Mouse (Mus musculus) stomach, embryonic 16.5 days (tissue): ENCODE measurements around the gene Cars2. TPM values are rescaled to one million over a fixed set of nuclear protein-coding genes. Genes with fewer than 3 reads are reported as not detected.
"Not testable (repeated sequence)": the region's sequence is repeated elsewhere in the genome, so short reads cannot be mapped to it uniquely, and the experiment has no call there.

ENCODE experiments used
- ATAC-seq: fragments of 200-750 bp; cut with Nextera tagmentation; 2 replicates; pipeline ENCODE4 v1.8.0; 2017; ENCODE audit warnings: moderate number of reproducible peaks, moderate TSS enrichment; ENCODE audit not compliant: insufficient read depth, low FRiP score
- H3K27ac ChIP-seq: fragments of 300-500 bp; sonication (generic); 2 replicates; pipeline ENCODE4 v1.5.1; 2014; ENCODE audit warnings: low read length
- H3K27me3 ChIP-seq: fragments of 300-500 bp; sonication (generic); 2 replicates; pipeline ENCODE4 v1.6.1; 2014; ENCODE audit warnings: low read length, control low read depth, mixed read lengths; ENCODE audit not compliant: control insufficient read depth, insufficient read depth
- H3K36me3 ChIP-seq: fragments of 300-500 bp; sonication (generic); 2 replicates; pipeline ENCODE4 v1.6.1; 2014; ENCODE audit warnings: low read length; ENCODE audit not compliant: control insufficient read depth, insufficient read depth
- H3K4me1 ChIP-seq: fragments of 300-500 bp; sonication (generic); 2 replicates; pipeline ENCODE4 v1.6.1; 2014; ENCODE audit warnings: low read length, control low read depth, mixed read lengths; ENCODE audit not compliant: control insufficient read depth, insufficient read depth
- H3K4me2 ChIP-seq: fragments of 300-500 bp; sonication (generic); 2 replicates; pipeline ENCODE4 v1.6.1; 2014; ENCODE audit warnings: low read depth, low read length, mixed read lengths
- H3K4me3 ChIP-seq: fragments of 300-500 bp; sonication (generic); replicated peaks from 2 replicates; pipeline ENCODE4 v1.5.1; 2014; ENCODE audit warnings: mild to moderate bottlenecking, low read length
- H3K9ac ChIP-seq: fragments of 300-500 bp; sonication (generic); 2 replicates; pipeline ENCODE4 v1.6.1; 2014; ENCODE audit warnings: low read length
- H3K9me3 ChIP-seq: fragments of 300-500 bp; sonication (generic); replicated peaks from 2 replicates; pipeline ENCODE4 v1.6.1; 2016; ENCODE audit warnings: low read length, control low read depth; ENCODE audit not compliant: control insufficient read depth
- WGBS: fragments of 180-500 bp; shearing (Covaris S2); extraction: QIAGEN DNeasy Blood & Tissue Kit; methylation state at CpG from one replicate; pipeline ENCODE4 v1.1.7; 2014; 5-methylcytosine and 5-hydroxymethylcytosine counted together
- polyA plus RNA-seq: library from polyadenylated mRNA; unstranded; fragments of >200 nt; fragmentation: Nextera tagmentation; extraction: Ambion mirVana; gene quantifications from 2 replicates; pipeline ENCODE4 v1.2.1, GENCODE M21; 2015

The Cars2 gene
- polyA plus RNA-seq, 1 experiment from 2014 or later, result 26.9 TPM

GRCm38 (mm10) chr8:11572428-11572827 is 21.8 kb upstream of the Cars2 start:
- 80% methylated on average over 6 of the region's 6 CpGs for WGBS

GRCm38 (mm10) chr8:11571950-11572349 is 21.4 kb upstream of the Cars2 start:
- H3K27me3 ChIP-seq, result no peaks in the 10 kb centered on the region
- H3K9me3 ChIP-seq, result no peaks in the 10 kb centered on the region
- H3K4me2 ChIP-seq, result no peak overlapping the region
- peaks cover 2% of the 10 kb centered on the region; the same call in 1 of the 2 replicates for H3K36me3 ChIP-seq
- H3K9ac ChIP-seq, result no peak overlapping the region
- 83% methylated on average over 10 of the region's 10 CpGs for WGBS
- H3K4me3 ChIP-seq, result no peak overlapping the region
- ATAC-seq, result no peak; the same call in 1 of the 2 replicates
- H3K4me1 ChIP-seq, result peaks cover 14% of the 10 kb centered on the region; the same call in 1 of the 2 replicates
- no peak overlapping the region for H3K27ac ChIP-seq

More at GRCm38 (mm10) chr8:11572428-11572827, 21.8 kb upstream of the Cars2 start:
- H3K4me1 ChIP-seq, result peaks cover 14% of the 10 kb centered on the region; the same call in 1 of the 2 replicates
- no peaks in the 10 kb centered on the region for H3K27me3 ChIP-seq
- no peak overlapping the region for H3K4me3 ChIP-seq
- H3K4me2 ChIP-seq, result no peak overlapping the region
- ATAC-seq, result no peak
- no peak overlapping the region for H3K9ac ChIP-seq
- H3K36me3 ChIP-seq, result no peaks in the 10 kb centered on the region
- no peak overlapping the region for H3K27ac ChIP-seq
- no peaks in the 10 kb centered on the region for H3K9me3 ChIP-seq

GRCm38 (mm10) chr8:11570742-11571141 is 20.2 kb upstream of the Cars2 start:
- no peak overlapping the region for H3K4me2 ChIP-seq
- H3K36me3 ChIP-seq, result peaks cover 3% of the 10 kb centered on the region; the same call in 1 of the 2 replicates
- H3K9ac ChIP-seq, result no peak overlapping the region
- no peak overlapping the region for H3K4me3 ChIP-seq
- H3K9me3 ChIP-seq, result no peaks in the 10 kb centered on the region
- H3K27ac ChIP-seq, result no peak overlapping the region
- WGBS, result 93% methylated on average over 4 of the region's 4 CpGs
- H3K4me1 ChIP-seq, result peaks cover 8% of the 10 kb centered on the region; the same call in 1 of the 2 replicates
- no peak for ATAC-seq
- H3K27me3 ChIP-seq, result no peaks in the 10 kb centered on the region

DNA sequence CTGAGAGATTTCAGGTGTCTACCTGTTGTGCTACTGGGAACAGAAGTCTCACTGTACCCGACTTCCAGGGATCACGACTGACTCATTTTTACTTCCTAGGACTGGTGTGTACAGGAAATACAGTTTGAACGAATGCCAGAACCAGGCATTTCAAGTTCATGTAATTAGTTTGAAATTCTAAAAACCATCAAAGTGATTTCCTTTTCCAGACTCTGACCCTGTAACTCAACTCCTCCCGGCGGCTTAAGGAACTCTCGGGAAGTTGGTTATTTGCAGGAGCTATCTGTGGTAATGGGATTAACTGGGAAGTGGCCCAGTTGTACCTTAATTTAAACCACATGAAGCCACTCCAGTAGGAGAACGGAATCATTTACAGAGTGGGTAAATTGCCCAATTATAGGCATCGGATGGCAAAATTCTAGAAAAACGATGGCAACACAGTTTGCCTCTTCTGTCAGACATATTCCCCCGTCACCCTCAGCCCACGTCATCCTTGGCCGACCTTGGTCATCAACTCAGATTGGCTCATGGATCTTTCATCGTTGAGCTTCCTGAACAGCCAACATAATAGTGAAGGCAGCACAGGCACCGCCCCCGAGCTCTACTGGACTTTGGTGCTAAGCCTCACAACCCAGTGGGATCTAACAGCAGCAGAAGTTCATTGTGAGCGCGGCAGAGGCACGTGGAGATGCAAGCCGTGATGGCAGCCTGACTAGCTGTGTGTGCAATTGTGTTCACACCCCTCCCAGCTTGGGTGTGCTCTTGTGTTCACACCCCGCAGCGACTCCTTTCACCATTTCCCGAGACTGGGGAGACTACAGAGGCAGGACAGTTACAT is 18.9 kb upstream of the Cars2 start:
- Histone ChIP-seq H3K27me3 (no peaks in the 10 kb centered on the region), H3K9ac (no peak overlapping the region), H3K4me1 (no peaks in the 10 kb centered on the region), H3K36me3 (peaks cover 4% of the 10 kb centered on the region), H3K4me3 (no peak overlapping the region), H3K4me2 (no peak overlapping the region), H3K9me3 (no peaks in the 10 kb centered on the region), H3K27ac (no peak overlapping the region)
- WGBS, result 82% methylated on average over 22 of the region's 22 CpGs
- ATAC-seq, result no peak

GRCm38 (mm10) chr8:11568193-11568592 is 17.6 kb upstream of the Cars2 start:
- not testable (repeated sequence) for H3K4me2 ChIP-seq, H3K4me1 ChIP-seq, ATAC-seq, H3K27ac ChIP-seq, H3K9ac ChIP-seq, H3K27me3 ChIP-seq, H3K9me3 ChIP-seq, H3K36me3 ChIP-seq, H3K4me3 ChIP-seq
- WGBS, result 93% methylated on average over 2 of the region's 2 CpGs

DNA sequence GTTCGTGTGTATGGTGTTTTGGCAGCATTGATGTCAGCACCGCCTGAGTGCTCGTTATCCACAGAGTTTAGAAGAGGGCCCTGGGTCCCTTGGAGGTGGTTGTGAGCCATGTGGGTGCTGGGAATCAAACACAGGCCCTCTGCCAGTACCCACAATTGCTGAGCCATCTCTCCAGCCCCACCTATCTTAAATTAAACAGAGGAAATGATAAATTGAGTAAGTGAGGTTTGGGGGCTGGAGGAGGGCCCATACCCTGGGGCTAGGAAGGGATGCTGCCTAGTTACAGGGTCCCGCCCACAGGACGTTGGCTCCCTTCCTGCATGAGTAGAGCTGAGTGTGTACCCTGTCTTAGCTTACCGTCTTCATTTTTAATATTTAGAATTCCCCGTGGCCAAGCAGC is 14.1 kb upstream of the Cars2 start:
- H3K9me3 ChIP-seq, result no peaks in the 10 kb centered on the region
- no peak overlapping the region for H3K27ac ChIP-seq
- peaks cover 22% of the 10 kb centered on the region for H3K36me3 ChIP-seq
- H3K4me2 ChIP-seq, result no peak overlapping the region
- H3K4me1 ChIP-seq, result peaks cover 3% of the 10 kb centered on the region; the same call in 1 of the 2 replicates
- no peaks in the 10 kb centered on the region for H3K27me3 ChIP-seq
- H3K9ac ChIP-seq, result no peak overlapping the region
- ATAC-seq, result 0 out of 2 replicates have a peak, but pooled peaks have one; percentile 27
- WGBS, result 81% methylated on average over 7 of the region's 7 CpGs
- no peak overlapping the region for H3K4me3 ChIP-seq

GRCm38 (mm10) chr8:11564236-11564635 is 13.7 kb upstream of the Cars2 start:
- Histone ChIP-seq H3K4me3 (no peak overlapping the region), H3K9me3 (no peaks in the 10 kb centered on the region), H3K9ac (no peak overlapping the region), H3K27me3 (no peaks in the 10 kb centered on the region), H3K36me3 (peaks cover 22% of the 10 kb centered on the region), H3K4me1 (peaks cover 7% of the 10 kb centered on the region), H3K4me2 (no peak overlapping the region), H3K27ac (no peak overlapping the region)
- WGBS, result 87% methylated on average over 5 of the region's 5 CpGs
- no peak for ATAC-seq

- no peaks in the 10 kb centered on the region for H3K27me3 ChIP-seq
- no peak overlapping the region for H3K4me2 ChIP-seq
- WGBS, result 78% methylated on average over 9 of the region's 9 CpGs
- no peaks in the 10 kb centered on the region for H3K9me3 ChIP-seq
- ATAC-seq, result no peak
- H3K27ac ChIP-seq, result no peak overlapping the region
- peaks cover 13% of the 10 kb centered on the region for H3K4me1 ChIP-seq
- no peak overlapping the region for H3K9ac ChIP-seq
- H3K36me3 ChIP-seq, result peaks cover 19% of the 10 kb centered on the region
- no peak overlapping the region for H3K4me3 ChIP-seq
Measured at GRCm38 (mm10) chr8:11560220-11560619, 9.6 kb upstream of the Cars2 start.

GRCm38 (mm10) chr8:11559511-11559910 is 8.9 kb upstream of the Cars2 start:
- Histone ChIP-seq H3K36me3 (peaks cover 19% of the 10 kb centered on the region), H3K4me2 (peak overlapping the region; percentile 76), H3K27ac (no peak overlapping the region), H3K4me1 (peaks cover 16% of the 10 kb centered on the region), H3K27me3 (no peaks in the 10 kb centered on the region), H3K4me3 (no peak overlapping the region), H3K9ac (peak overlapping the region; percentile 7; the same call in 1 of the 2 replicates), H3K9me3 (no peaks in the 10 kb centered on the region)
- ATAC-seq, result no peak
- WGBS, result 59% methylated on average over 3 of the region's 3 CpGs
